Mouse (Mus musculus) stomach, embryonic 14.5 days (tissue): Measurements from ENCODE around the gene Mybbp1a. TPM values are rescaled to one million over a fixed set of nuclear protein-coding genes. Genes with fewer than 3 reads are reported as not detected.

Experiments
- polyA plus RNA-seq: library from polyadenylated mRNA; unstranded; fragments of >200 nt; fragmentation: Nextera tagmentation; extraction: Ambion mirVana; gene quantifications from 2 replicates; pipeline ENCODE4 v1.2.1, GENCODE M21; 2014

Mybbp1a gene
- polyA plus RNA-seq, 1 experiment from 2014 or later = 126 TPM

Other genes with a start within 250 kb of the Mybbp1a start
- not detected in 2 replicates for gene Gm43951, start 234.5 kb upstream of the Mybbp1a start, polyA plus RNA-seq
- 13.5 and 15.9 TPM in 2 replicates for gene 4933427D14Rik, start 233.9 kb upstream of the Mybbp1a start, polyA plus RNA-seq
- gene Txndc17, start 233.8 kb upstream of the Mybbp1a start, polyA plus RNA-seq = 206 and 213 TPM in 2 replicates
- 41.0 and 42.7 TPM in 2 replicates for gene Med31, start 225.8 kb upstream of the Mybbp1a start, polyA plus RNA-seq
- 0.21 and 0.49 TPM in 2 replicates for gene Slc13a5, start 174.1 kb upstream of the Mybbp1a start, polyA plus RNA-seq
- 3.7 and 4.4 TPM in 2 replicates for gene Xaf1, start 139.7 kb upstream of the Mybbp1a start, polyA plus RNA-seq
- not detected in 2 replicates for gene Fbxo39, start 126.9 kb upstream of the Mybbp1a start, polyA plus RNA-seq
- gene Tekt1, start 78.9 kb upstream of the Mybbp1a start, polyA plus RNA-seq = 0.18 and 1.2 TPM in 2 replicates
- 28.8 and 31.6 TPM in 2 replicates for gene Smtnl2, start 29.6 kb upstream of the Mybbp1a start, polyA plus RNA-seq
- 0.51 and 1.7 TPM in 2 replicates for gene Ggt6, start 5.8 kb upstream of the Mybbp1a start, polyA plus RNA-seq
- 2.3 and 3.0 TPM in 2 replicates for gene Spns2, start 48.5 kb downstream of the Mybbp1a start, polyA plus RNA-seq
- gene Spns3, start 109.2 kb downstream of the Mybbp1a start, polyA plus RNA-seq = 0.32 TPM in 1 of 2 replicates, not detected in the other
- 70.1 and 72.5 TPM in 2 replicates for gene Ube2g1, start 165.9 kb downstream of the Mybbp1a start, polyA plus RNA-seq
- 36.4 and 40.4 TPM in 2 replicates for gene Ankfy1, start 248.7 kb downstream of the Mybbp1a start, polyA plus RNA-seq